Mouse (Mus musculus) ovary, postnatal 36 days (tissue): Measurements from ENCODE around the gene Rflnb.

Source experiments
- DNase-seq: peaks from one replicate; pipeline ENCODE4 v3.0.0; 2022; ENCODE audit warnings: low spot score, mixed read lengths

Gene Rflnb

DNA sequence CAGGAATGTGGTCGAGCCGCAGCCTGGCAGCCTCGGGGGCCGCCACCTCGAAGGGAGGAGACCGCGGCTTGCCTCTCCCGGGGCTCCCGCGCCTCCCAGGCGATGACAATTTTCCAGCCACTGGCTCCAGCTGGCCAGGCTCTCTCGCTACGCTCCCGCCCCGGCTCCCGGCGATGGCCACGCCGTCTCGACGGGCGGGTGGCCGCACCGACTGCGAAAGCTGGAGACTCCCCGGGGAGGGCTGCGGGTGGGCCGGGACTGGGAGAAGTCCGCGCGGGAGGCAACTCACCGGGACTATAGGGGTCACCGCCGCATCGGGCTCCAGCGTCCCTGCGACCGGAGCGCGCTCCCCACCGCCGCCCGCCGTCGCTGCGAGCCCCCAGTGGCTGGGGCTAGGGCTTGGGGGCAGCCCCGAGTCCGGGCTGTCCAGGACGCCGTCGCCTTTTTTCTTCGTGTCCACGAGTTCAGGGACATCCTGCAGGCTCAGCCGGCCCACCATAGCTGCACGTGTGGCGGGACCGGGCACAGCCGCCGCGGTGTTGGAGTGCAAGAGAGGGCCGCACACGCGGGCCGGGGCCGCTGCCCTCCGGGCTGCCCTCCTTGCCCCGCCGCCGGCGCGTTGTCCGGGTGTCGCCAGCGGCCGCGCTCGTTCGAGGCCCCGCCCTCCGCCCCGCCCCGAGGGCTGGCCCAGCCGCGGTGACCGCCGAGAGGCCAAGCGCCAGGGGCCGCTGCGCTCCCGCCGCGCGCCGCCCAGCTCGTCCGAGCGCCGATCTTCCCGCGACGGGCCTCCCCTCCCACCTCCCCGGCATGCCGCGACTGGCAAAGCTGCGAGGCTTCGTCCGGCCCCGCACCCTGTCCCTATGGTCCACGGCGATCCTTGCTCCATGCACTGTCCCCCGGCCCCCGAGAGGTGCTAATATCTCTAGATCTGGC, at the start of gene Rflnb:
Gene Rflnb (minus strand): TSS at position 644 of the 933 bp plus-strand sequence.
- peak; percentile 94 for DNase-seq

DNA sequence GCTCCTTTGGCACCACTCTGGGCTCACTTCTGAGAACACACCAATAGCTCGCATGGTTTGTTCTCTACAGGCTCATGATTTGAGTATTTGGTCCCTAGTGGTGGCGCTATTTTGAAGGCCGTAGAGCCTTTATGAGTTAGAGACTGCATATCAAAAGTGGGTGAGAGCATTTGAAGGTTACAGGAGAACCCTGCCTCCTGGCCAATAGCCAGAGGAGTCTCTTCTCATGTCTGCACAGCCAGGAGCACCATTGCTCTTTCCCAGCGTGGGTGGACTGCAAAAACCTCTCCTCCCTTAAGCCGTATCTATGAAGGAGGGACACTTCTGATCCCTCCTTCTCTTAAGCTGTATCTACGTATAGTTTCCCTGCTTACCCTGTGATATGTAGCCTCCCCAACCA, 49.8 kb upstream of the Rflnb start:
- DNase-seq, result no peak

DNA sequence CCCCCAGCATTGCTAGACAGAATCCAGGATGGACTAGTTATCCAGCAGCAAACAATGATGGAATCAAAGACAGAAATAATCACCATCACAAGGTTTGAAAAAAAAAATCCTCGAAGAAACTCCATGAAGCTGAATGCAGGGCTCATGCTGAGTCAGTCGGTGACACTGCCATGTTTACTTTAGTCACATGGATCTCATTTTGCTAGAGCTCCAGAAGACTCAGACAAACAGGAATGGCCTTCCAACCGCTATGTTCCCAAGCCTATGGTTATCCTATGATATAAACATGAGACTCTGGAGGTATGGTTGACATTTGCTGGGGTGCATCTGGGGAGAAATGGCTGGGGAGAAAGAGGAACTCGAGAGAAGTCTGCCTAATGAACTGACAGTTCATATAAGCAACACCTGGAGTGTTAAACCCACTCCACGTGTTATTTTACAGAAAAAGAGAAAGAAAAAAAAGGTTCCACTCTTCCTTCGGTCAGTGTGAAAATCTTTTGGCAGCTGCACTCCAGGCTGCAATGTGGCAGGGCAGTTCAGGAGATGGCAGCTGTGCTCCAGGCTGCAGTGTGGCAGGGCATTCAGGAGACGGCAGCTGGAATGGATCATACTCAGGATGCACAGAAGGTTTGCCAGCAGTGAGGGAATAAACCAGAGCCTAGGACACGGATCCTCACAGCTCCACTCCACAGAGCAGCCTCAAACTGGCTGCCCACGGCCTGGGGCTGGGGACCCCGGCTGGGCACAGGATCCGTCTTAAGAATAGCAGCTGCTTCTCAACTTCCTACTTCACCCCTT, 46.9 kb upstream of the Rflnb start:
- DNase-seq, result no peak

DNA sequence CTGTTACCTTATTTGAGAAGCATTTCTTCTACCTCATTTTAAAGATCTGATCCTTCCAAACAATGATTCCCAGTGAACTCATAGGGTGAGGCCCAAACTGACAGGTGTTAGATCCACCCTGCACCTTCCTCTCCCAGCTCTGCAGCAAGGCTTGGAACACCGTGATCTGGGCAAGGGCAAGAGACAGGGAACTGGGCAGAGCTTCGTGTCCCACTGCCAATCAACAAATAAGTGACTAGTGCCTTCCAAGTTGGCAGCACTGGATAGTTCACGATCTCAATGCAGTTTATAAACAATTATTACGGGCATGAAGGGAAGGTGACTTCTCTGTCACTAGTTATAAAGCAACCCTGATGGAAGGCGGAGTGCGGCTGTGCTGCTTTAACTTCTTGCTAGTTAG, 42.2 kb upstream of the Rflnb start:
- no peak for DNase-seq

DNA sequence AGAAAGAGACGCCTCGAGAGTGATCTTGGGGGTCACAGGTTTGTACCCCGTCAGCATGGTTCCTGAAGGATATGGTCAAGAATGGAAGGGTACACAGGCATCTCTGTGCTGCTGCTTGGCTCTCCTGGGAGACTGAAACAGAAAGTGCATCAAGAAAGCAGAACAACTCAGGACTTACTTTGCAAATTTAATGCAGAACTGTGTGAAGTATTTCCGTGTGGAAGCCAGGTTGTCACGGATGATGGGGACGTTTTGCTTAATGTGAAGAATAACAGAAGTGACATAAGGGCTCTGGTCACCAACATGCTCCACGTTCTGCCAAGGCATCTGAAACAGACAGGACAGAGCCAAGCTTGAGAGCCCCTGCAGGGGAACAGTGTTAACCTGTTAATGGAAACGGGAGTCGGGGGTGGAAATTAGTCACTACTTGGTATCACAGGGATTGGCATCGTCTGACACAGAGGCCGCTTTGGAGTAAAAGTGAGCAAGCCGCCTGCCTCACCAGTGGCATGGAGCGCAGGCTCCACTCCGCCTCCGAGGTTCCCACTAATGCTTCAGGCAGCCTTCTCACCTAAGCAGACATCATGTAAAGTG, 39.1 kb upstream of the Rflnb start:
- no peak for DNase-seq

DNA sequence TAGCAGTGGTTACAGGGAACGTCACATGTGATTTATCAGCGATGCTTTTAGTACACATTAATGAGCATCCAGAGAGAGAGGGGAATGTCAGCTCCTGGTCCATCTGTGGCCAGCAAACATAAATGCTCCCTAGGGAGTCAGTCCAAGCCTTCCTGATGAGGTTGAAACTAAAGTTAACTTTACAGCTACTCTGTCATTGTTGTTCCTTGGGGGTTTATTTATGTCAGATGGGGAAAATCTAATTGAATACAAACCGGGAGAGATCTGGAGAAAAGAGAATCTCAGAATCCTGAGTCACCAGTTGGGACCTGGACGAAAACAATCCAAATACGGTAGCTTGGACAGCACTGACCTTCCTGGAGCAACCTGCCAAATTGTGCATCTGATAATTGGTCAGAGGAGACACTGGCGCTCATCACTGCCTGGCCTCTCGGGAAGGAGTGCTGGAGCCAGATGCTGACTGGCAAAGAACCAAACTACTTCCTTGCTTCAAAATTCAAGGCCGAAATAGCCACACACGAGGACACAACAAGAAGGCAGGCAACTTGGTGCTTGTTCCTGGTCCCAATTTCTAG, 38.0 kb upstream of the Rflnb start:
- DNase-seq, result peak; percentile 41

DNA sequence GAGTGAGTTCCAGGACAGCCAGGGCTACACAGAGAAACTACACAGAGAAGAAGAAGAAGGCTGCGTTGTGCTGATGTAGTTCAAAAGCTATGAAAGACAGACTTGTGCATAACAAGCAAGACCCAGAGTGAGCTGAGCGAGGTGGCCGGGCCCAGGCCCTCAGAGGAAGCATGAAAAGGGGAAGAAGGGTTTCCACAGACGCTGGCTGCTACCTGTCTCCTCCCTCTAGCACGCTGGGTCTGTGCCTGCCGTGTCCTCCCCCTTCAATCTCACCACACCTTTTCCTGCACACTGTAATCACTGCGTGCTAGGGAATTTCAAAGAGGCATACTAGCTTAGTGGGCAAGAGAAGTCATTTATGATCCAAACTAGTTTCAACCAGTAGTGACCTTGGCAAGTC, 36.8 kb upstream of the Rflnb start:
- no peak for DNase-seq

DNA sequence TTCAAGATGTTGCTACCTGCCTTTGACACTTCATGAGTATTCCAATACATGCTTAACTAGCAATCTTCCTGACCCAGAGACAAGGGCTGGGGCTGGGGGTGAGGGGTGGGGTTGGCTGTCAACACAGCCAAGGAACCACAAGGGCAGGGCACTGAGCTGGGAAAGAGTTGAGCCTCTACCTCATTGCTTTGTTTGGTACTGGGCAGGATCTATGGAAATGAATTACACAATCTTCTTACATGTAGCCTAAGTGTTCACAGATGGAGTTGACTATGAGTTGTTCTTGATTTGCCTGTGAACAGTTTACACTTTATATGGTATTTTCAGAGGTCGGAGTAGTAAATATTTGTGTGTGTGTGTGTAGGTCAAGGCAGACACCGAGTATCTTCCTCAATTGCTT, 33.3 kb upstream of the Rflnb start:
- DNase-seq, result no peak

DNA sequence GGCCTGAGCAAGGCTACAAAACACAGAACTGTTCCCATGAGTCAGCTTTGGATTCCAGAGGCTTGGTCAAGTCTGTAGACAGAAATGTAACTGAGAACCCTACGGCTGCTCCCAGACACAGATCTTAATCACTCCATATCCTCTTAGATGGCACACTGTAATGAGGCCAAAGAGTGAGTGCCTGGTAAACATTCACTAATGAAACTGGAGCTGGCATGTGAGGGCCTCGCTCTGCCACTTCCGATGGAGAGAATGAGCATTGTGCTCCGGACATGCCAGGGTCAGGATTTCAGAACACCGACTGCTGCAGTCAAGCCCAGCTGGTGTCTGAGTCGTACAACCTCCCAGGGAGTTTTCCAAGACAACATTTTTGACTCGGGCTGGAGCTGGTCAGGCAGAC, 32.4 kb upstream of the Rflnb start:
- DNase-seq, result no peak

DNA sequence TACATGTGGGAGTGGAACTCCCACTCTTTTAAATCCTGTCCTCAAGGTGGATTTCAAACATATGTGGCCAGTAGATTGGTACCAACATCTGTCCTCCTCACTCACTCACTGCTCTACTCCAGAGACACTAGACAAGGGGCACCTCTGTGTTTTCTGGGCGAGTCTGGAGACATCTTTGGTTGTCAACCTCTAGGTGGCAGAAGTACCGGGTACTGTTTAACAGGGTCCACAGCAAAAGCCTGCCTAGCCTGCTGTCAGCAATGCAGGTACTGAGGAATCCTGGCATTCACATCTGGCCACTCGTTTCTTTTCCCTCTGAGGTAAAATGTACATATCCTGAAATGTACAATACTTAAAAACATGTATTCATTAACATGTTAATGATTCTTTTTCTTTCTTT, 28.9 kb upstream of the Rflnb start:
- DNase-seq, result no peak

DNA sequence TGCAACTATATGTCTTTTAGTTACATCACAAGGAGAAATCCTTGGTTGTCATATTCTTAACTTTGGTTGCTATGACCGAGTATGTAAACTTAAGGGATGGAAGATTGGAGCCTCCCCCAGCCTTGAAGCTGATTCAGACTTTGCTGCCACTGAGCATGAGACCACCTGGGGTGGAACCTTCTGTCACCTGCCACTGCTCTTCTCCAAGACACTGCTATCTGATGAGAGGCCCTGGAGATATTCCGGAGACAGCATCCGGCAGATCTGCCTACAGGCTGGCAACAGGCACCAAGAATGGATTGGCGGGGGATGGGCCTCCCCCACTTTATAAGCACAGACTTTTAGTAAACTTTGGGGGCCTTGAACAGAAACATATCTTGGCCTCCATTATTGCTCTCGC, 24.9 kb upstream of the Rflnb start:
- no peak for DNase-seq

DNA sequence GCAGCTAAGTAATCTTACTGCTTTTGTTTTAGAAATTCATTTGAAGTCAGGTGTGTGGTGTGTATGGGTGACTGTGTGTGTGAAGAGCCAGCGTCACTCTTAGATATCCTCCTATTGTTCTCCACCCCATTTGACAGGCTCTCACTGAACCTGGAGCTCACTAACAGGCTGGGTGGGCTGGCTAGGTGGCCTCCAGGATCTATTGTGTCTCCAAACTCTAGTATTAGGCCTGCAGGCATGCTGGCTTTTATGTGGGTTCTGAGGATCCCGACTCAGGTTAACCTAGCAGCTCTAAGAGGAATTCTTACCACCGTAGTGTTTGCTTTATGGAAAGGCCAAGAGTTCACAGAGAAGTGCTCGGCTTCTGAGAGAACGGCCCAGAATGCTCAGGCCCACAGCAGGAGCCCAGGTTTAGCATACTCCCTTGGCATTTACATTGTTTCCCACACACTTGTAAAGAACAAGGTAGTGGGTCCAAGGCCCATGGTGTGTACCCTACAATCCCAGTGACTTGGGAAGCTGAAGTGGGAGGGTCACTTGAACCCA, 23.5 kb upstream of the Rflnb start:
- no peak for DNase-seq

DNA sequence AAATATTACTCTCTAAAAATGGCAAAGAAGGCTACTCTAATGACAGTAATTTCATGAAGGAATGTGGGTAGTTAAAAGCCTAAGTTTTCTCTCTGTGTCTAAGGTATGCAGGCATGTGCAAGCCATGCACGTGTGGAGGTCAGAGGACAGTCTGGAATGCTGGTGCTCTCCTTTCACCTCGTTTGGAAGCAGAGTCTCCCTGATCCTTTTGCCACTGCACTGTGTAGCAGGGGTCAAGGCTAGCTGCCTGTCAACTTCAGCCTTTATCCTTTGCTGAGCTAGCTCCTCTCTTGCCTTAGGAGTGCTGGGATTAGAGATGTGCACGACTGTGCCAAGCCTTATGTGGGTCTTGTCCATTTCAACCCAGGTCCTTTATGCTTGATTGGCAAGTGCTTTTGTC, 22.9 kb upstream of the Rflnb start:
- DNase-seq, result no peak

DNA sequence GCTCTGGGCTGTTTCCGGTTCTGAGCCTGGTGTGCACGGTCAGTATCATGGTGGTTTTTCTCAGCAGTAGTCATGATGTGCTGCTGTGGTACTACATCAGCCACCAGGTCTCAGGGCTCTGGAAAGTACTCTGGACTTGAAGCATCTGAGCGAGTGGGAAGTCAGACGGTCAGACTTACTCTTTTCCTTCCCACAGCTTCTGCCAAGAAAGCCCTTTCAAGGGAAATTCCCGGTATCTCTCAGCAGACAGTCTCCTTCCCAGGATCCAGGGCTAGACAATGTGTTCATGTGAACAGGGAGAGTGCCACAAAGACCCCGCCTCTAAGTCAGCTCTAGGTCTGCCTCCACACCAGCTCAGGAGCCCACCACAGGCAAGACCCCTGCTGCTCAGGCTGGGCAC, 17.8 kb upstream of the Rflnb start:
- DNase-seq, result no peak

DNA sequence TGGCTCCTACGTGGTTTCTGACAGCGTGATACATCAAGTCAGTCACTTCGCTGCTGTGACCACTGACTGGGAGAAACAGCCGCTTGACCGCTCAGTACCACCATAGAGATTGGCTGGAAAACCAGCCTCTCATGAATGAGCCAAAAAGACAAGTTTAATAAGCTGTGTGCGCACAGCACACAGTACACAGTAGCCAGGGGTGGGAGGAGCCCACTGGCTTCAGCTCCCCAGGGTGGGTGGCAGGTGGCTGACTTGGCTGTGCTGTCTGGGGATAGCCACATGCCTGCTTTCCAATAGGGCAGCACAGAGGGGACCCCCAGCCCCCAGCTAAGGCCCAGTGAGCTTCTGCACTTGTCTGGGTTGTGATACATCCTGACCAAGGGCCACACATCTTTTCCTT, 16.9 kb upstream of the Rflnb start:
- DNase-seq, result no peak

DNA sequence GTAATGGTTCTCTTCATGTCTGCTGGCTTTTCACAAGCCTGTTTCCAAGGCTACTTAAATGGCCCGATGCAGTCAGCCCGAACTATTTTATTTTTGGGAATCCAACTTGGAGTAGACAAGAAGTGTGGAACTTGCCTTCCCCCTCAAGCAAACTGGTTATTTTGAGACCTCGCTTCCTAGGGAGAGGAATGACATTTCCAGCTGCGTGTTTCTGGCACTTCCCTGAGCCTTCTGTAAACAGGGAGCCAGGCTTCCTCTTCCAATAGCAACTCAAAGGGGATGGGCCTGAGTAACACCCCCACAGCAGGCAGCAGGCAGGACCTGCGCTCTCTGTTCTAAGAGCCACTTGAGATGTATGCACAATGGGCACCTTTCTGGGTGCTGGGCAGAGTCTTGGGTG, 15.3 kb upstream of the Rflnb start:
- DNase-seq, result no peak

DNA sequence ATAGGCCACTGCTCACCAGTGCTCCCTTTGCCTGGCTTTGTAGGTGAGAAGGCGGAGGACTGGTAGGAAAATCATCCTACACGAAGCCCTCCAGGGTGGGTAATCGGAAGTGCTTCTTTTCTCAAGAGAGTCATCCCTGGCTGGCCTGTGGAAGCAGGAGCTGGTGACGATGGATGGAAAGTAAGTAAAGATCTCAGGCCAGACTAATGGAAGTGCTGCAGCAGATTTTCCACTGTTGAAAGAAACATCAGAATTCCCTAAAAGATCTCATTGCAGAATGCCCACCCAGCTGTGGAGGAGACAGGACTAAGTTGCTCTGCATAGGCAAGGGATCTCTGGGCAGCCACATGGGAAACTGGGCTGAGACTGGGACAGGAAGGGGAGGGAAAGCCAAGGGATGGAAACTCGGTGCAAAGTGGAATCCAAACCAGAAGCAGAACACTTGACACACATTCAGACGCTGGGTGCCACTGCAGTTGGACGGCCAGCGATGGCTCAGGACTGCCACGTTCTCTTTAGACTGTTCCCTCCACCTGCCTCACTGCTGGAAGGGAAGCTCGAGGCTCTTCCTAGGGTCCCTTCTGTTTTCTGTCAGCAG, 14.6 kb upstream of the Rflnb start:
- DNase-seq, result no peak

DNA sequence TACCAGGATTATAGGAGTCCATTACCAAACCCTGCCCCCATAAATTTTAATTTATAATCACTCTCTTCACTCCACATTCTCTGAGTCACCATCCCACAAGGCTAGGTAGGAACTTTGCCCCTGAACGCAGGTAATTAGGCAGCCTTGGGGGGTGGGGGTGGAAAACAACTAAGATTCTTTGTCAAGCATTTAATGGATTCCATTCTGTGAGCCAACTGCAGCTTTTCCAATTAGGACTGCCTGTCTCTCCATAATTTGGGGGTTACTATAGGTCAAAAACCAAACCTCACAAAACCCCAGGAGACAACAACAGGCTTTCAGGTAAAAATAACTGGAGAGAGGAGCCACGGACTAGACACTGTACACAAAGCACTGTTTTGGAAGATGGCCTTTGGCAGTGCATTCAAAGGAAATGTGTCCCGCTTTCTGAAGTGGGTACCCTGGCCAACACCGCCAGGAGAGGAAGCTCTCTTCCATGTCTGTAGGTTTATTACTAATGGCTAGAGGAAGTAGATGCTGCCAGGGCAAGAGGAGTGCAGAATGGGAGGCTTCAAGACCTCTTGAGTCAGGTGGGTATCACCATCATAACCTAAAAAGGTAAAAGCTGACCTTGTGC, 13.3 kb upstream of the Rflnb start:
- no peak for DNase-seq

DNA sequence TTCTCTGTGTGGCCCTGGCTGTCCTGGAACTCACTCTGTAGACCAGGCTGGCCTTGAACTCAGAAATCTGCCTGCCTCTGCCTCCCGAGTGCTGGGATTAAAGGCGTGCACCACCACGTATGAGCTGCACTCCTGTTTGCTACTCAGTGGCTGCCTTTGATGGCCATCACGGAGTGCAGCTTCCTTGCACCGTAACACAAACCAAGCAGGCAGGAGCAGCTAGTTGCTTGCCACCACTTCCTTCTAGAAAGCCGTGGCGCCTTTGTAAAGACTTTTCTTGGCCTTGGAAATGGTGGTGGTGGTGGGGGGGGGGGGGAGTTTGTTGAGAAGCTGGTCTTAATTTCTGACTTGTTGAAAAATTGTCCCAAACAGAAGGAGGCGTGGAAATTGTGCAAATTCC, 12.5 kb upstream of the Rflnb start:
- DNase-seq, result no peak

DNA sequence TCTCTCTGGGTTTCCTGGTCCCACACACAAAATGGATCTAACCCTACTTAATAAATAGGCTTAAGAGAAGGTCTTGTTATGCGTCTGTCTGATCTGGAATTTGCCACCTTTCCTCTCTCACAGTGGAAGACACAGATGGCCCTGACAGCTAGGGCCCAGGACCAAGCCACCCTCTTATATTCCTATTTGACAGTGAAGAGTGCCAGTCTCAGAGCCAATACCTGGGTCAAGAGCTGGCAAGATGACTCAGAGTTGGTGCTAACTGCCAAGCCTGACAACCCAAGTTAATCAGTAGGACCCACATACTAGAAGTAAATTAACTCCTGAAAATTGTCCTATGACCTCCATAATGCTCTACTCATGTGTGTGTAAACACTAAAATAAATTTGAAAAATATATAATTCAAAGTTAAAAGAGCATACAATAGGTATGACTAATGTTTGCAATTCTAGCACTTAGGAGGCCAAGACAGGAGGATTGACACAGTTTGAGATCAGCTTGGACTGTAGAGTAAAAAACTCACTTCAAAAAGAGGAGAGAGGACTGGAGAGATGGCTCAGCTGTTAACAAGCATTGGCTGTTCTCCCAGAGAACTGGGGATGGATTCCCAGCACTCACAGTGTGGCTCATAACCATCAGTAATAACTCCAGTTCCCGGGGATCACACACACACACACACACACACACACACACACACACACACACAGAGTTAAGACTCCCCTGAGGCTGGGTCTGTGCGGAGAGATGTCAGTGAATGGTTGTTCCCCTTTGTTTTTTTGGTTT, 11.9 kb upstream of the Rflnb start:
- DNase-seq, result no peak
